Mouse (Mus musculus) hematopoietic multipotent progenitor cell, adult 10-12 weeks (in vitro differentiated cells): ENCODE measurements around the gene Prom1. TPM values are rescaled to one million over a fixed set of nuclear protein-coding genes. Genes with fewer than 3 reads are reported as not detected.

ENCODE experiments used
- polyA plus RNA-seq: library from polyadenylated mRNA; stranded (reverse); fragments of >175 nt; gene quantifications from 2 replicates; pipeline ENCODE4 v1.2.3, GENCODE M21; 2012; ENCODE audit warnings: low replicate concordance

Gene Prom1
- polyA plus RNA-seq = not detected in 2 replicates

DNA sequence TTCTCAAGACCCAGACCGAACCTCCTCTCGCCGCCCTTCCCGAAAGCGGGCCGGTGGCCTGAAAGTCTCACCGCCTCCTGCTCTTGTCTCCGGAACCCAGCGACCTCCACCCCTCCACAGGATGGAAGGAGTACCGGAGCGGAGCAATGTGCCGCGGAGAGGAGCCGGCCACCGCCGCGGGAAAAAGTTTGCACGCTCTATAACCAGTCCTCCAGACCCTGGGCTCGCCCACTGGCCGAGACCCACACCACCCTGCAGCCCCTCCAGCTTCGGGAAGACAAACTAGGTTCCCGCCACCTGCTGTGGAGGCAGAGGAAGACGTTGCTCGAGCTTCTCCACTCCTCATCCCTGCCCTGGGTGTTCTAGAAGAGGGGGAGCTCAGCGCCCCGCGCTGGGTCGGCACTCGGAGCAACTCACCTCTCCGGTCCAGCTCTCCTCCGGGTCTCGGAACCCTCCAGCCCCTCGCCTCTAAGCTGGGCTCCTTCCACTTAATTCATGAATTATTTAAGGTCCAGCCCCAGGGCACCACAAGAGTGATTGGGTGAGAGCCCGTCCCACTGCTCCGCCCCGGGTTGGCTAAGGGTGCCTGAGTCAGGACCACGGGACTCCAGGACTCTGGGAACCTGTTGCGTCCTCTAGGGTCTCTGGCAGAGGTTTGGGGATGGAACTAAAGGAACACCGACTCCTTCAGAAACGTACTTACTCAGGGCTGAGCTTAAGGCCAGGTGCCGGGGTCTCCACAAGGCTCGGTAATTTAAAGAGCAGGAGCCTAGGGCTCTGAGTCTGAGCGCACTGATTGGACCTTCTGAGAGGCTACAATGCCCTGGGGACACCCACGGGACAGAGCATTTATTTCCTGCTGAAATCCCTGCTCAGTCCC is at the start of gene Prom1:
Prom1 (minus strand) TSS at position 802 of the 880 bp plus-strand sequence.

DNA sequence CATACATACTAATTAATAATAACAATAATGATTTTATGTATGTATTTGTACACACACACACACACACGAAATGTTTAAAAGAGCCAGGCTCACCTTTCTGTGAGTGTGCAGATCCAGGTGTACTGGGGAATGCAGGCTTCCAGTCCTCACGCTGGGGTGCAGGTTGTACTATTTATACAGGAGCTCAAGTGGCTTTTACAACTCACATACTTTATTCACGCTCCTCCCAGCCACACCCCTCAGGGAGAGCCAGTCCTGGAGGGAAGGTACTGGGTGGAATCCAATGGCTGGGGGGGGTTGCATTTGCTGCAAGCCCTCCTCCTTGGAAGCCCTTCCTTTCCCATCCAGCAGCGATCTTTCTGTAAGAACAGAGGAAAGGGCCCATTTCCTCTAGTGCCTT is 120.2 kb downstream of the Prom1 start, which contains the start of gene Fgfbp1:
Fgfbp1 (minus strand) TSS at position 160 of the 400 bp plus-strand sequence.

Other genes with a start within 250 kb of the Prom1 start
- 4.4 and 7.7 TPM in 2 replicates for gene Cd38, start 233.5 kb downstream of the Prom1 start, polyA plus RNA-seq
- gene Gm7879, start 188.9 kb downstream of the Prom1 start, polyA plus RNA-seq = 0.40 and 0.90 TPM in 2 replicates
- not detected in 2 replicates for gene Fgfbp1, start 120.3 kb downstream of the Prom1 start, polyA plus RNA-seq
- gene Tapt1, start 124.6 kb upstream of the Prom1 start, polyA plus RNA-seq = 36.1 and 41.0 TPM in 2 replicates